Mouse (Mus musculus) lung, postnatal 25 days (tissue): Measurements from ENCODE around the gene Zfp622.
A peak's percentile ranks its signal among the peaks of the same experiment; 100 is the strongest.

Source experiments
- DNase-seq: peaks from one replicate; pipeline ENCODE4 v3.0.0; 2022; ENCODE audit warnings: low spot score

Gene Zfp622

DNA sequence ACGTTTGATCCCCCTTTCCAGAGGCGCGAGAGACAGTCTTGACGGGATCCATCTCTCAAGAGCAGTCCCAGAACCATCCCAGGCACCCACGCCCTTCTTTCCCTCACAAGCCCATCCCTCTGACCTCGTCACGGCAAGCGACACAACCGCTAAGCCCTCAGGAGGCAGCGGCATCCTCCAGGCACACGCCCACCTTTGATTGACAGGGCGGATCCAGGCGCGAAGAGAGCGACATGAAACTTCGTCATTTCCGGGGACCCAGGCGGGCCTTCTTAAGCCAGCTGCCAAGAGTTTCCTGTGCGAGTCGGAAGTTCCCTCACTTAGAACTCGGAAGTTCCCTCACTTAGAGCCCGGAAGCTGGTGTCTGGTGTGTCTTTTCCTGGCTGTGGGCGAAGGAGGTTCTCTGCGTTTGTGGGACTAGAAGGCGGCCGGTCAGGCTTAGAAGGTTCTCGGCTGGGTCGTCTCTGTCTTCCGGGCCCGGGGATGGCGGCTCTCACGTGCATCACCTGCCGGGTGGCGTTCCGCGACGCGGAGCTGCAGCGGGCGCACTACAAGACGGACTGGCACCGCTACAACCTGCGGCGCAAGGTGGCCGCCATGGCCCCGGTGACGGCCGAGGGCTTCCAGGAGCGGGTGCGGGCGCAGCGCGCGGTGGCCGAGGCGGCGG, at the start of gene Zfp622:
Gene Zfp622, plus strand, starts transcription at position 300 of the 667 bp plus-strand sequence.
- peak; percentile 97 for DNase-seq

GRCm38 (mm10) chr15:25934411-25934810, 49.8 kb upstream of the Zfp622 start:
- no peak for DNase-seq

GRCm38 (mm10) chr15:25938496-25938895, 45.7 kb upstream of the Zfp622 start:
- DNase-seq, result no peak

GRCm38 (mm10) chr15:25940397-25941377, 43.5 kb upstream of the Zfp622 start:
- peak; percentile 62 for DNase-seq

GRCm38 (mm10) chr15:25941514-25941913, 42.7 kb upstream of the Zfp622 start:
- DNase-seq, result no peak

- DNase-seq, result no peak
Observed at GRCm38 (mm10) chr15:25942415-25942814, 41.8 kb upstream of the Zfp622 start.

- no peak for DNase-seq
Observed at GRCm38 (mm10) chr15:25943386-25944137, 40.6 kb upstream of the Zfp622 start.

- DNase-seq, result peak; percentile 54
Observed at GRCm38 (mm10) chr15:25945224-25945623, 38.9 kb upstream of the Zfp622 start.

- no peak for DNase-seq
Observed at GRCm38 (mm10) chr15:25946482-25946881, 37.7 kb upstream of the Zfp622 start.

DNA sequence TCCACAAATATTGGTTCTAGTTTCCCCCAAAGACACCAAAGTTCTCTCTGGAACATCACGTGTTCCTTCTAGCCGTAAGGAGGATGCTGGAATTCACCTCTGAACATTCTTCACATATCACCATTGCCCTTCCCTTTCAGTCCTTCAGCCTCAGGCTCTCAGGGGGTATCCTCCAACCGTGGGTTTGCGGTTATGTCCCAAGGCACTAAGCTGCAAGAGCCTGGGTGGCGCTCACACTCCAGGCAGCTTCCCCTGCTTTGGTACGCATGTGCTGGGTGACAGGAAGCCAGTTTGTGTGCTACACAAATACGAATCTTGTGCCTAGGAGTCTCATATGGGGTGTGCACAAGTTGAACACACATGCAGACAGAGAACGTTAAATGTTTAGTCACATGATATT, 36.8 kb upstream of the Zfp622 start:
- DNase-seq, result no peak

GRCm38 (mm10) chr15:25948257-25949223, 35.6 kb upstream of the Zfp622 start:
- peak; percentile 51 for DNase-seq

GRCm38 (mm10) chr15:25949696-25950095, 34.5 kb upstream of the Zfp622 start:
- no peak for DNase-seq

DNA sequence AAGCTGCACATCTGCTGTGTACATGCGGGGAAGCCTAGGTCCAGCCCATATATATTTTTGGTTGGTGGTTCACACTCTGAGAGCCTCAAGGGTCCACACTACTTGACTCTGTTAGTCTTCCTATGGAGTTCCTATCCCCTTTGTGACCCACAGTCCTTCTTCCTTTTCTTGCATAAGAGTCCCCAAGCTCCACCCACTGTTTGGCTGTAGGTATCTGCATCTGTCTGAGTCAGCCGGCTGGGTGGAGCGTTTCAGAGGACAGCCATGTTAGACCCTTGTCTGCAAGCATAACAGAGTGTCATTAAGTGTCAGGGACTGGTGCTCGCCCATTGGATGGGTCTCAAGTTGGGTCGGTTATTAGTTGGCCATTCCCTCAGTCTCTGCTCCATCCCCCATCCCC, 33.6 kb upstream of the Zfp622 start:
- DNase-seq, result no peak

GRCm38 (mm10) chr15:25951037-25951436, 33.1 kb upstream of the Zfp622 start:
- no peak for DNase-seq

DNA sequence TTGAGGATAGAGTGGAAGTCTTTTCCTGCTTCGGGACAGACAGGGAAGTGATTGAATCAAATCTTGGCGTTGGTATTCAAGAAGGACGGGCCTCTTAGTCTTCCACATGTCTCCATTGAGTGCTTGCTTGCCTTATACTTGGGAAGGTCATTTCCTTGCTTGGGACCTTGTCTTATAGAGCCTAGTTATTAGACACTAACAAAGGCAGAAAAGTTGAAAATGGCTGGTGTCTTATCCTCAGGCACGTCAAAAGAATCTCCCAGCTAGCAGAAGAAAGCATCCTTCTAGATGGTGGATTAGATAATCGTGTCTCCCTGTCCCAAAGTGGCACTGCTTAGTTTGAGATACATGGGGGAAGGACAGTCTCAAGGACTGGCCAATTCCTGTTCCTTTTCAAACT, 28.2 kb upstream of the Zfp622 start:
- no peak for DNase-seq

GRCm38 (mm10) chr15:25956422-25957117, 27.6 kb upstream of the Zfp622 start:
- DNase-seq, result no peak

DNA sequence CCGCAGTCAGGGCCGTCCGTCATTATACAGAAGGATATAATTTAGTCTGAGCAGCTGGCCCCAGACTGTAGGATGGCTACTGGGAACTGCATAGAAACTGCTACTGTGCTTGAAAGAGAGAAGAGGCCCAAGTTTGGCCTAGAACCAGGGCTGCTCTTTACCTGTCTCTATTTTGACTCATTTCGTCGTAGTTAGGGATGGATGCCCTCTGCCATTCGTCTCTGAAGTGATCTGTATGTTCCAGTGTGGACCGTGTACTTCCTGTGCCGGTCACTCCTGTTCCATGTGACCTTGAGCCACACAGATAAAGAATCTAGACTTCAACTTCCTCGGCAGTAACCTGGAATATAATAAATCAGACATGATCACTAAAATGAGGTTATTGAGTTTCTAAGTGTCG, 26.5 kb upstream of the Zfp622 start:
- no peak for DNase-seq

GRCm38 (mm10) chr15:25959375-25959774, 24.8 kb upstream of the Zfp622 start:
- DNase-seq, result peak; percentile 48

DNA sequence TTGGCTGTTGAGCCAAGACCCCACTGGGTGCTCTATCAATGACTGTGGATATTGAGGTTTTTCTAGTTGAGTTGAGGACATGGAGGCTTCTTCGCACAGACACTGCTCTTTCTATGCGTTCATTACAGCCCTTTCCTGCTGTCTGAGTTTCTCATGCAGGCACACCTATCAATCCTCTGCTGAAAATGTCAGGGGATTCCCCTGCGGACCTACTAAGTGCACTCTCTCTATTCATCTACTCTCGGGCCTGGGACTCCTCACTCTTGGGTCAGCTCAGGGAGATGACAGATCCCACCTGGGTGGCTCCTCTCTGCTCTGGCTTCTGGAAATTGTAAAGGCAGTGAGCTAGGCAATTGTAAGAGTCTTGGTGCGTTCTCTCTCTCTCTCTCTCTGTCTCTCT, 23.9 kb upstream of the Zfp622 start:
- DNase-seq, result no peak

GRCm38 (mm10) chr15:25966220-25966774, 17.9 kb upstream of the Zfp622 start:
- no peak for DNase-seq
